Mouse (Mus musculus) hindbrain, postnatal 0 days (tissue): ENCODE results near the gene Smtnl1. TPM values are rescaled to one million over a fixed set of nuclear protein-coding genes. Genes with fewer than 3 reads are reported as not detected.
A peak's percentile ranks its signal among the peaks of the same experiment; 100 is the strongest.
"Not testable (repeated sequence)": the region's sequence is repeated elsewhere in the genome, so short reads cannot be mapped to it uniquely, and the experiment has no call there.

Experiments used
- ATAC-seq: fragments of 200-750 bp; cut with Nextera tagmentation; 2 replicates; pipeline ENCODE4 v1.8.0; 2017; ENCODE audit warnings: mild to moderate bottlenecking, moderate TSS enrichment, moderate library complexity
- DNase-seq: peaks from one replicate; pipeline ENCODE4 v3.0.0-alpha.2; 2015; ENCODE audit warnings: low spot score
- H3K27ac ChIP-seq: fragments of 300-500 bp; sonication (generic); 2 replicates; pipeline ENCODE4 v1.5.1; 2014; ENCODE audit warnings: mild to moderate bottlenecking
- H3K27me3 ChIP-seq: fragments of 300-500 bp; sonication (generic); 2 replicates; pipeline ENCODE4 v1.6.1; 2014; ENCODE audit warnings: low read length, mixed read lengths; ENCODE audit not compliant: insufficient read depth
- H3K36me3 ChIP-seq: fragments of 300-500 bp; sonication (generic); 2 replicates; pipeline ENCODE4 v1.6.1; 2014; ENCODE audit warnings: low read length, mixed read lengths; ENCODE audit not compliant: insufficient read depth
- H3K4me1 ChIP-seq: fragments of 300-500 bp; sonication (generic); 2 replicates; pipeline ENCODE4 v1.6.1; 2014; ENCODE audit warnings: antibody characterized with exemption, low read length, mixed read lengths; ENCODE audit not compliant: insufficient read depth
- H3K4me2 ChIP-seq: fragments of 300-500 bp; sonication (generic); 2 replicates; pipeline ENCODE4 v1.6.1; 2014; ENCODE audit warnings: low read depth, mild to moderate bottlenecking, low read length, moderate library complexity, mixed read lengths
- H3K4me3 ChIP-seq: fragments of 300-500 bp; sonication (generic); 2 replicates; pipeline ENCODE4 v1.5.1; 2014; ENCODE audit warnings: low read length
- H3K9ac ChIP-seq: fragments of 300-500 bp; sonication (generic); replicated peaks from 2 replicates; pipeline ENCODE4 v1.6.1; 2014; ENCODE audit warnings: mild to moderate bottlenecking, low read length, moderate library complexity, mixed read lengths
- H3K9me3 ChIP-seq: fragments of 300-500 bp; sonication (generic); 2 replicates; pipeline ENCODE4 v1.6.1; 2016; ENCODE audit warnings: low read length, mixed read lengths
- CTCF ChIP-seq: IDR thresholded peaks from 2 replicates; pipeline ENCODE4 v1.5.1; 2016; ENCODE audit warnings: antibody characterized with exemption, control low read depth, low read depth
- WGBS: fragments of 180-500 bp; shearing (Covaris S2); extraction: QIAGEN DNeasy Blood & Tissue Kit; methylation state at CpG from one replicate; pipeline ENCODE4 v1.1.7; 2014; 5-methylcytosine and 5-hydroxymethylcytosine counted together
- polyA plus RNA-seq: library from polyadenylated mRNA; unstranded; fragments of >200 nt; fragmentation: Nextera tagmentation; extraction: Ambion mirVana; gene quantifications from 2 replicates; pipeline ENCODE4 v1.2.1, GENCODE M21; 2015
- total RNA-seq: library from RNA; depleted of rRNA; stranded (reverse); fragments of >200 nt; gene quantifications from 2 replicates; pipeline ENCODE4 v1.2.3, GENCODE M21; 2014

The Smtnl1 gene
- total and polyA plus RNA-seq, 2 experiments from 2014 or later, result not detected

DNA sequence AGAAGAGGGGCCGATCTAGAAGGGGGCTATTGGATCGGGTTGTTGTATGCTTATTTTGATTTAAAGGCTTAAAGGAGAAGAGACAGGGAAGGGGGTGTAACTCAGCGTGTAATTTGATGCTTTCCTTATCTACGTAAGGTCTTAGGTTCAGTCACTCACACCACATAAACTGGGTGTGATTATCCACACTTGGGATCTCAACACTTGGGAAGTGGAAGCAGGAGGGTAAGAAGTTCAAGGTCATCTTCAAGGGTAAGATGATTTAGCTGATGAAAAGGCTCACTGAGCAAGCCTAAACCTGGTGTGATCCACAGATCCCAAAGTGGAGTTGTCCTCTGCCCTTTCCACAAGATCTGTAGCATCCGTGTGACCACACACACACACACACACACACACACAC is 15.9 kb downstream of the Smtnl1 start:
- no peak overlapping the region for H3K9ac ChIP-seq
- TF ChIP-seq CTCF, result no peak
- ATAC-seq (no peak), DNase-seq (no peak)
- H3K9me3 ChIP-seq, result no peaks in the 10 kb centered on the region
- H3K27me3 ChIP-seq, result no peaks in the 10 kb centered on the region
- H3K4me3 ChIP-seq, result no peak overlapping the region
- no peaks in the 10 kb centered on the region for H3K4me1 ChIP-seq
- H3K36me3 ChIP-seq, result no peaks in the 10 kb centered on the region
- no peak overlapping the region for H3K27ac ChIP-seq
- 79% methylated on average over 5 of the region's 5 CpGs for WGBS
- no peak overlapping the region for H3K4me2 ChIP-seq

DNA sequence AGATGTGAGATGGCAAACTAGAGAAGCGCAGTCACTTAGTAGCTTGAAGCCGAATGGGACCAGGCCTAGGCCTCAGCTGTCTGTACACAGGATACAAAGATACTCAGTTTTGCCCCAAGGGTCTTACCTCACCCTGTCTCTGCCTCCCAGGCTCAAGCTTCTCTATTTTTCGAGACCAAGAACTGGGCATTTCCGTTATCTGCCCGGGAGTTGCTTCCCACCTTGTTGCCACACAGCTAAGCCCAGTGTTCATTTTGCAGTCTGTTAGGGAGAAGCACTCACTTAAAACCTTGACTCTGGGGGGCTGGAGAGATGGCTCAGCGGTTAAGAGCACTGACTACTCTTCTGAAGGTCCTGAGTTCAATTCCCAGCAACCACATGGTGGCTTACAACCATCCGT is 18.5 kb downstream of the Smtnl1 start:
- H3K36me3 ChIP-seq, result no peaks in the 10 kb centered on the region
- no peak overlapping the region for H3K4me2 ChIP-seq
- TF ChIP-seq CTCF, result no peak
- ATAC-seq (no peak), DNase-seq (no peak)
- no peaks in the 10 kb centered on the region for H3K4me1 ChIP-seq
- no peak overlapping the region for H3K4me3 ChIP-seq
- whole genome bisulfite sequencing, result 89% methylated on average over 7 of the region's 7 CpGs
- no peaks in the 10 kb centered on the region for H3K9me3 ChIP-seq
- H3K27me3 ChIP-seq, result no peaks in the 10 kb centered on the region
- H3K27ac ChIP-seq, result no peak overlapping the region
- H3K9ac ChIP-seq, result no peak overlapping the region

DNA sequence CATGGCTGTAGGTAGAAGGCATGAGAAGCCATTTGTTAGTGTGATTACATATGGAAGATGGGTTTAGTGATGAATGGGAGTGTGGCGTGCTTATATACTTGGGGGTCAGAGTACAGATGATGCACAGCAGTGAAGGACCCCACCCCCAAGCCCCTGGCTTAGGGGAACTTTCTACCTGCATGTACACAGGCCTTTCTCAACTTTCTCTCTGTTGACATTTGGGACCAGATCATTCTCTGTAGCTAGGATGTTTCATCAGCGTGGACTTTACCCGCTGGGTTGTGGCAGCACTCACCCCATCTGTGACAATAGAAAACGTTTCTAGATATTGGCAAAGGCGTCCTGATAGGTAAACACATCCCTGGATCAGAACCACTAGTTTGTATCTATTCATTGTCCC is 21.2 kb downstream of the Smtnl1 start:
- not testable (repeated sequence) for H3K9ac ChIP-seq, H3K4me1 ChIP-seq, H3K4me2 ChIP-seq, DNase-seq, H3K9me3 ChIP-seq, ATAC-seq, H3K36me3 ChIP-seq, H3K27me3 ChIP-seq, H3K4me3 ChIP-seq, H3K27ac ChIP-seq
- WGBS, result 78% methylated on average over 5 of the region's 5 CpGs

DNA sequence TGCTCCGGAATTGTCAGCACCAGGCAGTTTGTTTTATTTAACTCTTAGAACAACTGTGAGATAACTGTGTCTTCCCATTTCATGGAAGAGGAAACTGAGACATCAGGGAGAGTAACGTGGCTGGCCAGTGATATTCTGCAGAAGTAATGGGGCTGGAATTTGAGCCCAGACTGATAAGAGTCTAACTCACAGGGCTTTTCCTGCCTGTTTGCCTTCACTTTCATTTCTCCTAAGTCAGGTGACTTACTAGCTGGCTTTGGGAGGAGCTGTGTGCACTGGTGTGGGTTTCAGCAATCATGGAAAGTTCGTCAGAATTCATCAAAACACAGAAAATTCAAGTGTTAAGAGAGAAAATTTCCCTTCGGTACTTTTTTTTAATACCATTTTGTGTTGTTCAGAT is 22.1 kb downstream of the Smtnl1 start:
- ATAC-seq, result no peak
- DNase-seq, result no peak
- WGBS, result 80% methylated on average over 4 of the region's 4 CpGs

DNA sequence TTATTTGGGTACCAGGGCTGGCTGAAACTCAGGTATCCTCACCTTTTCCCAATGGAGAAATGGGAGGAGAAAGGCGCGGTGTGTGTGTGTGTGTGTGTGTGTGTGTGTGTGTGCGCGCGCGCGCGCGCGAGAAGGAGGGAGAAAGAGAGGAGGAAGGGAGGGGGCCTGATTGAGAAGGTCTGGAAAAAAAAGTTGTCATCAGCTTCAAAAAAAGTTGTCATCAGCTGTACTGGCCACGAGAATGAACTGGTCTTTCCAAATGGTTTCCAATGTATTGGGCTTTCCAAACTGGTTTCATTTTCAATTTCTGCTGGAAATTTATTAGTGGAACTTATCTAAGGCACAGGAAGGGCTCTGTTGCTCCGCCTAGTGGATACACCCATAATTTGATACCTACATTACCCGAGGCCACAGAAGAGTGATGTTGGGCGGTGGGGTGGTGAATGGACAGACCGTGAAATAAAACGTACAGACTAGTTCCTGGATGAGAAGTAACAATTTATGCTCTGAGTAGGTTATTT is 23.4 kb downstream of the Smtnl1 start:
- no peaks in the 10 kb centered on the region for H3K27me3 ChIP-seq
- DNase-seq (peak; percentile 81), ATAC-seq (peak; percentile 67)
- no peaks in the 10 kb centered on the region for H3K36me3 ChIP-seq
- H3K9me3 ChIP-seq, result no peaks in the 10 kb centered on the region
- peak overlapping the region; percentile 62; the same call in 1 of the 2 replicates for H3K27ac ChIP-seq
- H3K9ac ChIP-seq, result peak overlapping the region; percentile 61
- peak overlapping the region; percentile 62 for H3K4me3 ChIP-seq
- peak; percentile 73 for TF ChIP-seq CTCF
- H3K4me1 ChIP-seq, result no peaks in the 10 kb centered on the region
- H3K4me2 ChIP-seq, result peak overlapping the region; percentile 99
- WGBS, result 0% methylated on average over 14 of the region's 16 CpGs

More for the DNA sequence above, 22.1 kb downstream of the Smtnl1 start:
- H3K4me3 ChIP-seq, result no peak overlapping the region
- TF ChIP-seq CTCF, result no peak
- H3K9ac ChIP-seq, result no peak overlapping the region
- H3K36me3 ChIP-seq, result no peaks in the 10 kb centered on the region
- H3K27me3 ChIP-seq, result no peaks in the 10 kb centered on the region
- H3K9me3 ChIP-seq, result no peaks in the 10 kb centered on the region
- H3K27ac ChIP-seq, result no peak overlapping the region
- H3K4me2 ChIP-seq, result no peak overlapping the region
- no peaks in the 10 kb centered on the region for H3K4me1 ChIP-seq

DNA sequence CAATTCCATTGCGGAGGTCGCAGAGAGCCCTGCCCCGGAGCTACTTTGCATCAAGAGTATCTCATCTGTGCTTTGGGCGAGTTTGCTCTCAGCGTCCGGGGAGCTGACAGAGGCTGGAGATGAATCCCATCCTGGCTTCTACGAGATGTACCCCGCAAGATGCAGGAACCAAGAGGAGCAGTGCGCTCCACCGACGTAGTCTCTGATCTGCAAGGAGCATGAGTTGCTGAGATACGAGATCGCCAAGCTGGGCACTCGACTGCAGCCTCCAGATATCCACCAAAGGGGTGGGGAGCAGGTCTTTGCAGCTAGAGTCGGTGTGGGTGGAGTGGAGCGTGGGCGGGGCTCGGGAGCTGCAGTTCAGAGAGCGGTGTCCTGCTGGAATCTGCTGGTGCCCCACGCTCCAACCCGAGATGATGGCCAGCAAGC is 23.9 kb downstream of the Smtnl1 start, which contains the start of gene Ube2l6:
Gene Ube2l6 (plus strand): TSS at position 336 of the 429 bp plus-strand sequence.
- no peaks in the 10 kb centered on the region for H3K36me3 ChIP-seq
- H3K9me3 ChIP-seq, result no peaks in the 10 kb centered on the region
- ATAC-seq (peak; percentile 65), DNase-seq (peak; percentile 59)
- no peaks in the 10 kb centered on the region for H3K4me1 ChIP-seq
- H3K9ac ChIP-seq, result peak within 1 kb of the TSS; percentile 61
- no peak for TF ChIP-seq CTCF
- under 1% methylated on average over 21 of the region's 21 CpGs for WGBS
- peak within 1 kb of the TSS; percentile 99 for H3K4me2 ChIP-seq
- H3K27ac ChIP-seq, result peak within 1 kb of the TSS; percentile 62
- H3K27me3 ChIP-seq, result no peaks in the 10 kb centered on the region
- H3K4me3 ChIP-seq, result peak within 1 kb of the TSS; percentile 62

DNA sequence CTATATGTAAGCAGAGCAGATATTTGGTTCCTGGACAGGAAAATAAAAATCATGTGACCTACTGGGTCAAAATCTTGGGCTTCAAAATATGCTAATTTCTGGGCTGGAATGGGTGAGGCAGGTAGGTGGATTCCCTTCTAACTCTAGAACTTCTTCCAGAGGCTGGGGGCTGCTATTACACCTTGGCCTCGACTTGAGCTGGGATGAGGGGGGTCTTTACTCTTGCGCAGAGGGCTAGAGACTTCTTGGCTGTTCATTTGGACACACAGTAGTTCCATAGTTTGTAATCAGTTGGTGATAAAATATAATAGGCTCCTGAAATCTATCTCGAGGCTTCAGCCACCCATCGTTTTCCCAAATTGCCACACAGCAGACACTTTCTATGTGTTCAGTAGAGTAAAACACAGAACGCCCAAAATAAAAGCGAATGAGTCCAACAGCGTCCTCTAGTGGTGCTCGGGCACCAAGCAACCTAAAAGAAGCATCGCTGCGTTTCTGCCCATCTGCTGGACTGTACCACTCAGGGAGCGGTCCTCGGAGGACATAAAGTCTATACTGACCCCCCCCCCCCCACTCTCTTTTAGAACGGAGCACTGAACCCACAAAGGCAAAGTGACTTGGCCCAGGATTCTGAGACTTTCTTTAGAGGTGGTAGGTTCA is 24.5 kb downstream of the Smtnl1 start:
- 9% methylated on average over 13 of the region's 13 CpGs for WGBS
- peak overlapping the region; percentile 62 for H3K4me3 ChIP-seq
- H3K27ac ChIP-seq, result peak overlapping the region; percentile 62; the same call in 1 of the 2 replicates
- DNase-seq (peak; percentile 93), ATAC-seq (peak; percentile 82)
- peak; percentile 89 for TF ChIP-seq CTCF
- H3K4me2 ChIP-seq, result peak overlapping the region; percentile 99
- H3K9ac ChIP-seq, result peak overlapping the region; percentile 61
- H3K4me1 ChIP-seq, result no peaks in the 10 kb centered on the region
- no peaks in the 10 kb centered on the region for H3K9me3 ChIP-seq
- no peaks in the 10 kb centered on the region for H3K27me3 ChIP-seq
- no peaks in the 10 kb centered on the region for H3K36me3 ChIP-seq
